Mouse (Mus musculus): ENCODE results near the gene Slc2a12. TPM values are rescaled to one million over a fixed set of nuclear protein-coding genes. Genes with fewer than 3 reads are reported as not detected.

Gene Slc2a12
- polyA plus RNA-seq, 2 experiments: 0.03 TPM; not detected in 1

- Histone ChIP-seq H3K36me3 (replicated peaks; ENCODE audit: control insufficient read depth, insufficient read depth, low read depth) (no peaks in the 10 kb centered on the region), H3K27ac (no peak overlapping the region), H3K9me3 (ENCODE audit: control insufficient read depth, low read length) (no peaks in the 10 kb centered on the region), H3K4me3 (ENCODE audit: insufficient read depth in 1 of 2, low read depth in 2 of 2, low read length in 2 of 2) (no peak overlapping the region), H3K4me1 (replicated peaks; ENCODE audit: control insufficient read depth in 2 of 2, insufficient read depth in 2 of 2, low read length in 1 of 2) (no peaks in the 10 kb centered on the region), H3K4me2 (ENCODE audit: low read depth) (no peak overlapping the region), H3K27me3 (ENCODE audit: control insufficient read depth, insufficient read depth, low read length) (no peaks in the 10 kb centered on the region), H3K9ac (replicated peaks) (no peak overlapping the region)
- no peak for ATAC-seq (ENCODE audit: insufficient read depth)
- 61% methylated on average over 10 of the region's 10 CpGs for WGBS (ENCODE audit: insufficient replicate concordance)
- no peak for DNase-seq (ENCODE audit: low read depth in 3 of 3, low spot score in 3 of 3)
- no peak for TF ChIP-seq EP300 (IDR thresholded peaks at IDR 0.05; ENCODE audit: low read depth)
- TF ChIP-seq CTCF (IDR thresholded peaks at IDR 0.05; ENCODE audit: low read depth): no peak
Measured at GRCm38 (mm10) chr10:22659386-22659725, 14.5 kb downstream of the Slc2a12 start.

- Histone ChIP-seq H3K9ac (replicated peaks) (no peak overlapping the region), H3K27ac (no peak overlapping the region), H3K9me3 (ENCODE audit: control insufficient read depth, low read length) (no peaks in the 10 kb centered on the region), H3K36me3 (replicated peaks; ENCODE audit: control insufficient read depth, insufficient read depth, low read depth) (no peaks in the 10 kb centered on the region), H3K4me2 (ENCODE audit: low read depth) (no peak overlapping the region), H3K27me3 (ENCODE audit: control insufficient read depth, insufficient read depth, low read length) (no peaks in the 10 kb centered on the region), H3K4me1 (replicated peaks; ENCODE audit: control insufficient read depth in 2 of 2, insufficient read depth in 2 of 2, low read length in 1 of 2) (no peaks in the 10 kb centered on the region), H3K4me3 (ENCODE audit: insufficient read depth in 1 of 2, low read depth in 2 of 2, low read length in 2 of 2) (no peak overlapping the region)
- ATAC-seq (ENCODE audit: insufficient read depth) (no peak), DNase-seq (ENCODE audit: low read depth in 3 of 3, low spot score in 3 of 3) (no peak)
- WGBS (ENCODE audit: insufficient replicate concordance): 63% methylated on average over 5 of the region's 5 CpGs
- no peak for TF ChIP-seq CTCF (IDR thresholded peaks at IDR 0.05; ENCODE audit: low read depth)
- no peak for TF ChIP-seq EP300 (IDR thresholded peaks at IDR 0.05; ENCODE audit: low read depth)
Measured at GRCm38 (mm10) chr10:22660286-22661000, 15.6 kb downstream of the Slc2a12 start.

GRCm38 (mm10) chr10:22668509-22668908 is 23.7 kb downstream of the Slc2a12 start:
- no peak for ATAC-seq (ENCODE audit: insufficient read depth)
- WGBS (ENCODE audit: insufficient replicate concordance): 78% methylated on average over 13 of the region's 13 CpGs
- Histone ChIP-seq H3K4me3 (ENCODE audit: insufficient read depth in 1 of 2, low read depth in 2 of 2, low read length in 2 of 2) (no peak overlapping the region), H3K27me3 (ENCODE audit: control insufficient read depth, insufficient read depth, low read length) (no peaks in the 10 kb centered on the region), H3K4me1 (replicated peaks; ENCODE audit: control insufficient read depth in 2 of 2, insufficient read depth in 2 of 2, low read length in 1 of 2) (no peaks in the 10 kb centered on the region), H3K27ac (no peak overlapping the region), H3K36me3 (replicated peaks; ENCODE audit: control insufficient read depth, insufficient read depth, low read depth) (no peaks in the 10 kb centered on the region), H3K9ac (replicated peaks) (no peak overlapping the region), H3K9me3 (ENCODE audit: control insufficient read depth, low read length) (no peaks in the 10 kb centered on the region), H3K4me2 (ENCODE audit: low read depth) (no peak overlapping the region)
- TF ChIP-seq EP300 (IDR thresholded peaks at IDR 0.05; ENCODE audit: low read depth): no peak
- TF ChIP-seq CTCF (IDR thresholded peaks at IDR 0.05; ENCODE audit: low read depth): no peak
- no peak for DNase-seq (ENCODE audit: low read depth in 3 of 3, low spot score in 3 of 3)

- no peaks in the 10 kb centered on the region for H3K27me3 ChIP-seq (ENCODE audit: control insufficient read depth, insufficient read depth, low read length)
- no peak for DNase-seq (ENCODE audit: low read depth in 3 of 3, low spot score in 3 of 3)
Measured at GRCm38 (mm10) chr10:22674176-22674575, 29.4 kb downstream of the Slc2a12 start.

GRCm38 (mm10) chr10:22675848-22676630 is 31.2 kb downstream of the Slc2a12 start:
- no peak overlapping the region for H3K4me2 ChIP-seq (ENCODE audit: low read depth)
- H3K36me3 ChIP-seq (replicated peaks; ENCODE audit: control insufficient read depth, insufficient read depth, low read depth): no peaks in the 10 kb centered on the region
- H3K27me3 ChIP-seq (ENCODE audit: control insufficient read depth, insufficient read depth, low read length): no peaks in the 10 kb centered on the region
- H3K9ac ChIP-seq (replicated peaks): no peak overlapping the region
- DNase-seq (ENCODE audit: low read depth in 3 of 3, low spot score in 3 of 3) (no peak), ATAC-seq (ENCODE audit: insufficient read depth) (no peak)
- no peak for TF ChIP-seq CTCF (IDR thresholded peaks at IDR 0.05; ENCODE audit: low read depth)
- TF ChIP-seq EP300 (IDR thresholded peaks at IDR 0.05; ENCODE audit: low read depth): no peak
- WGBS (ENCODE audit: insufficient replicate concordance): 63% methylated on average over 13 of the region's 13 CpGs
- H3K27ac ChIP-seq: no peak overlapping the region
- H3K4me1 ChIP-seq (replicated peaks; ENCODE audit: control insufficient read depth in 2 of 2, insufficient read depth in 2 of 2, low read length in 1 of 2): no peaks in the 10 kb centered on the region
- H3K9me3 ChIP-seq (ENCODE audit: control insufficient read depth, low read length): no peaks in the 10 kb centered on the region
- no peak overlapping the region for H3K4me3 ChIP-seq (ENCODE audit: insufficient read depth in 1 of 2, low read depth in 2 of 2, low read length in 2 of 2)

More at GRCm38 (mm10) chr10:22674176-22674575, 29.4 kb downstream of the Slc2a12 start:
- Histone ChIP-seq H3K4me2 (ENCODE audit: low read depth) (no peak overlapping the region), H3K36me3 (replicated peaks; ENCODE audit: control insufficient read depth, insufficient read depth, low read depth) (no peaks in the 10 kb centered on the region), H3K9ac (replicated peaks) (no peak overlapping the region), H3K4me3 (ENCODE audit: insufficient read depth in 1 of 2, low read depth in 2 of 2, low read length in 2 of 2) (no peak overlapping the region), H3K4me1 (replicated peaks; ENCODE audit: control insufficient read depth in 2 of 2, insufficient read depth in 2 of 2, low read length in 1 of 2) (no peaks in the 10 kb centered on the region), H3K27ac (no peak overlapping the region), H3K9me3 (ENCODE audit: control insufficient read depth, low read length) (no peaks in the 10 kb centered on the region)
- ATAC-seq (ENCODE audit: insufficient read depth): no peak
- 69% methylated on average over 8 of the region's 8 CpGs for WGBS (ENCODE audit: insufficient replicate concordance)
- TF ChIP-seq EP300 (IDR thresholded peaks at IDR 0.05; ENCODE audit: low read depth) (no peak), CTCF (IDR thresholded peaks at IDR 0.05; ENCODE audit: low read depth) (no peak)

All from liver, embryonic 14.5 days (tissue).